Mouse (Mus musculus) ovary, adult 18-20 months (tissue): ENCODE results near the gene Hoxc11.

ENCODE experiments used
- DNase-seq: peaks from one replicate; pipeline ENCODE4 v3.0.0; 2022; ENCODE audit warnings: low spot score, mixed read lengths

Gene Hoxc11

GRCm38 (mm10) chr15:102954192-102955006 lies at the start of gene Hoxc11:
TSS of gene Hoxc11 (plus strand) at chr15:102954427.
- no peak for DNase-seq

- no peak for DNase-seq
These were observed 49.3 kb upstream of the Hoxc11 start for GRCm38 (mm10) chr15:102904946-102905345.

GRCm38 (mm10) chr15:102909536-102909935 lies 44.7 kb upstream of the Hoxc11 start:
- DNase-seq = no peak

- DNase-seq = no peak
These were observed 44.2 kb upstream of the Hoxc11 start for GRCm38 (mm10) chr15:102910038-102910437.

- no peak for DNase-seq
These were observed 43.6 kb upstream of the Hoxc11 start for GRCm38 (mm10) chr15:102910496-102911095.

GRCm38 (mm10) chr15:102913038-102913585 lies 41.1 kb upstream of the Hoxc11 start:
- DNase-seq = no peak

GRCm38 (mm10) chr15:102917972-102918572 lies 36.2 kb upstream of the Hoxc11 start:
- DNase-seq = no peak

GRCm38 (mm10) chr15:102918611-102919265 lies 35.5 kb upstream of the Hoxc11 start:
- no peak for DNase-seq

GRCm38 (mm10) chr15:102919336-102920180 lies 34.7 kb upstream of the Hoxc11 start:
- DNase-seq = no peak

GRCm38 (mm10) chr15:102920619-102921018 lies 33.6 kb upstream of the Hoxc11 start:
- DNase-seq = peak; percentile 18

GRCm38 (mm10) chr15:102921053-102922011 lies 32.9 kb upstream of the Hoxc11 start, which contains the start of gene Hoxc13:
TSS of gene Hoxc13 (plus strand) at chr15:102921103.
- DNase-seq = no peak

GRCm38 (mm10) chr15:102922012-102922362 lies 32.2 kb upstream of the Hoxc11 start:
- DNase-seq = no peak

GRCm38 (mm10) chr15:102922636-102923500 lies 31.4 kb upstream of the Hoxc11 start:
- DNase-seq = no peak

- no peak for DNase-seq
These were observed 27.1 kb upstream of the Hoxc11 start for GRCm38 (mm10) chr15:102927032-102927645.

GRCm38 (mm10) chr15:102931706-102932358 lies 22.4 kb upstream of the Hoxc11 start:
- no peak for DNase-seq

GRCm38 (mm10) chr15:102934438-102934837 lies 19.8 kb upstream of the Hoxc11 start:
- no peak for DNase-seq

GRCm38 (mm10) chr15:102934897-102935296 lies 19.3 kb upstream of the Hoxc11 start:
- no peak for DNase-seq
